Mouse (Mus musculus) forebrain, embryonic 14.5 days (tissue): Measurements from ENCODE around the gene Ahcyl2. TPM values are rescaled to one million over a fixed set of nuclear protein-coding genes. Genes with fewer than 3 reads are reported as not detected.
A peak's percentile ranks its signal among the peaks of the same experiment; 100 is the strongest.

Experiments used
- ATAC-seq: fragments of 200-750 bp; cut with Nextera tagmentation; 2 replicates; pipeline ENCODE4 v1.8.0; 2017; ENCODE audit warnings: mild to moderate bottlenecking, moderate library complexity
- DNase-seq: peaks from one replicate; pipeline ENCODE4 v3.0.0-alpha.2; 2015; ENCODE audit warnings: low spot score
- H3K27ac ChIP-seq: fragments of 300-500 bp; sonication (generic); 2 replicates; pipeline ENCODE4 v1.5.1; 2014; ENCODE audit warnings: low read depth, mild to moderate bottlenecking, control low read depth, low read length, moderate library complexity
- H3K27me3 ChIP-seq: fragments of 300-500 bp; sonication (generic); replicated peaks from 2 replicates; pipeline ENCODE4 v1.6.1; 2014; ENCODE audit warnings: low read length, control low read depth, mixed read lengths; ENCODE audit not compliant: control insufficient read depth, insufficient read depth
- H3K36me3 ChIP-seq: fragments of 300-500 bp; sonication (generic); 2 replicates; pipeline ENCODE4 v1.6.1; 2014; ENCODE audit warnings: low read length, control low read depth; ENCODE audit not compliant: control insufficient read depth, insufficient read depth
- H3K4me1 ChIP-seq: fragments of 300-500 bp; sonication (generic); 2 replicates; pipeline ENCODE4 v1.6.1; 2014; ENCODE audit warnings: antibody characterized with exemption, low read length, control low read depth; ENCODE audit not compliant: control insufficient read depth, insufficient read depth
- H3K4me2 ChIP-seq: fragments of 300-500 bp; sonication (generic); 2 replicates; pipeline ENCODE4 v1.6.1; 2014; ENCODE audit warnings: mild to moderate bottlenecking, control low read depth, low read length
- H3K4me3 ChIP-seq: fragments of 300-500 bp; sonication (generic); 2 replicates; pipeline ENCODE4 v1.5.1; 2014; ENCODE audit warnings: low read depth, low read length, control low read depth
- H3K9ac ChIP-seq: fragments of 300-500 bp; sonication (generic); 2 replicates; pipeline ENCODE4 v1.6.1; 2014; ENCODE audit warnings: mild to moderate bottlenecking, low read length, control low read depth, moderate library complexity
- H3K9me3 ChIP-seq: fragments of 300-500 bp; sonication (generic); replicated peaks from 2 replicates; pipeline ENCODE4 v1.6.1; 2016; ENCODE audit warnings: low read length, control low read depth, mixed read lengths; ENCODE audit not compliant: control insufficient read depth
- WGBS: fragments of 180-500 bp; shearing (Covaris S2); extraction: QIAGEN DNeasy Blood & Tissue Kit; methylation state at CpG from one replicate; pipeline ENCODE4 v1.1.7; 2014; 5-methylcytosine and 5-hydroxymethylcytosine counted together
- polyA plus RNA-seq: library from polyadenylated mRNA; unstranded; fragments of >200 nt; fragmentation: Nextera tagmentation; extraction: Ambion mirVana; gene quantifications from 2 replicates; pipeline ENCODE4 v1.2.1, GENCODE M21; 2014

Gene Ahcyl2
- polyA plus RNA-seq, 1 experiment from 2014 or later = 8.6 TPM

DNA sequence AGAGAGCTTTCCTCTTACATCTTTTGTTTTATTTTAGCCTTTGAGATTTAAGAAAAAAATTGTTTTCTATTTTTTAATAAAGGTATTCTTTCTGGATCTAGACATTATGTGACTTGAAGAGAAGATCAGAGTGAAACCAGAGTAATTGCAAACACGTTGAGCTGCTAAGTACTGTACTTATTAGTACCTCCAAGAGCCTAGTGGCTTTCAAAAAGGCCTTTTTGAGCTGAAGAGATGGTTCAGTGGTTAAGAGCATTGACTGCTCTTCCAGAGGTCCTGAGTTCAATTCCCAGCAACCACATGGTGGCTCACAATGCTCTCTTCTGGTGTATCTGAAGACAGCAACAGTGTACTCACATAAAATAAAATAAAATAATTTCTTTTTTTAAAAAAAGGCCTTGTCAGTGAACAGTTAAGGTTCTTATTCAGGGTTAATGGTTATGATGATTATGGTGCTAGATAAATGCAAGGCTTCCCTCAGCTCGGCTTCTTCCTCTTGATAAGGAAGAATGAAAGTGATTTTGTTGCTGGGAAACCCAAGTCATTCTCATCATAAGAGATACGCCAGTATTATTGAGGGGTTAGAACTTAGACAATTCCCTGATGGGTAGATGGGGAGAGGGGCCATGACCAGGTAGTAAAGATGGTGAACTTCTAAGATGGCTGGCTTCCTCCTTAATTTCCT, 22.3 kb downstream of the Ahcyl2 start:
- Histone ChIP-seq H3K27ac (no peak overlapping the region), H3K4me3 (no peak overlapping the region), H3K27me3 (no peaks in the 10 kb centered on the region), H3K9me3 (no peaks in the 10 kb centered on the region), H3K4me2 (no peak overlapping the region), H3K9ac (no peak overlapping the region), H3K36me3 (no peaks in the 10 kb centered on the region), H3K4me1 (peaks cover 6% of the 10 kb centered on the region; the same call in 1 of the 2 replicates)
- DNase-seq (no peak), ATAC-seq (no peak)
- 86% methylated on average over 3 of the region's 3 CpGs for WGBS

DNA sequence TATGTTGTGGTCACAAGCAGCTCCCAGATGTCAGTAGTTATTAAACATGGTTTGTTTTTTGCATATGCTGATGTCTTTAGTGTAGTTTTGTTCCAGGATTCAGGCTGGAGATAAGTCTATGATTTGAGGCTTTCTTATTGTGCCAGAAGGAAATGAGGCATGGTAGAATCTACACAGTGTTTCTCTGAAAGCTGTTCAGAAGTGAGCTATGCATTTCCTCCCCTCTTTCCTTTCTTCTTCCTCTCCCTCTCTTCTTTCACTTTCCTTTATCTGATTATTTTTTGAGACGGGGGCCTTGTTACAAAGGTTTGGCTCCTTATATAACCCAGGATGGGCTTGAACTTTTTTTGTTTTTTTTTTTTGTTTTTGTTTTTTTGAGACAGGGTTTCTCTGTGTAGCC, 25.7 kb downstream of the Ahcyl2 start:
- DNase-seq = no peak
- no peaks in the 10 kb centered on the region for H3K27me3 ChIP-seq
- 74% methylated on average over 1 of the region's 1 CpGs for WGBS
- no peak overlapping the region for H3K27ac ChIP-seq
- H3K4me3 ChIP-seq = no peak overlapping the region
- no peaks in the 10 kb centered on the region for H3K36me3 ChIP-seq
- no peak for ATAC-seq
- no peak overlapping the region for H3K9ac ChIP-seq
- H3K9me3 ChIP-seq = no peaks in the 10 kb centered on the region
- peaks cover 6% of the 10 kb centered on the region; the same call in 1 of the 2 replicates for H3K4me1 ChIP-seq
- H3K4me2 ChIP-seq = no peak overlapping the region

DNA sequence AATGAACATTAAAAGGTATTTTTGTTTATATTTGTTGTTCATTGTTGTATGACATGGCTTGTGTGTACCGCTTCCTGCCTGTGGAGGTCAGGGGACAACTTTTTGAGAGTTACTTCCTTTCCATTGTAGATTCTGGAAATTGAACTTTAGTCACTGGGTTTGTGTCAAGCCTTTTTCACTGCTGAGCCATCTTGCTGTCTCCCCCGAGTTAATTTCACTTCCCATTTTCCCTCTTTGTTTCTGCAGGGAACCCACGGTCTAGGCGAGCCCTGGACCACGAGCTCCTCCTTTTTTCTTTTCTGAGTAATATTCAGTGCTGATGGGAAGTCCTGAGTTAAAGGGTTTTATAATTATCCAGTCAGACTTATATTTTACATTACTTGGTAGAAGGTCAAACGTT, 26.8 kb downstream of the Ahcyl2 start:
- H3K36me3 ChIP-seq = no peaks in the 10 kb centered on the region
- no peak overlapping the region for H3K9ac ChIP-seq
- WGBS = 89% methylated on average over 6 of the region's 6 CpGs
- ATAC-seq = no peak
- DNase-seq = no peak
- no peak overlapping the region for H3K4me2 ChIP-seq
- no peaks in the 10 kb centered on the region for H3K9me3 ChIP-seq
- H3K4me3 ChIP-seq = no peak overlapping the region
- no peaks in the 10 kb centered on the region; the same call in 1 of the 2 replicates for H3K4me1 ChIP-seq
- H3K27me3 ChIP-seq = no peaks in the 10 kb centered on the region
- H3K27ac ChIP-seq = no peak overlapping the region

DNA sequence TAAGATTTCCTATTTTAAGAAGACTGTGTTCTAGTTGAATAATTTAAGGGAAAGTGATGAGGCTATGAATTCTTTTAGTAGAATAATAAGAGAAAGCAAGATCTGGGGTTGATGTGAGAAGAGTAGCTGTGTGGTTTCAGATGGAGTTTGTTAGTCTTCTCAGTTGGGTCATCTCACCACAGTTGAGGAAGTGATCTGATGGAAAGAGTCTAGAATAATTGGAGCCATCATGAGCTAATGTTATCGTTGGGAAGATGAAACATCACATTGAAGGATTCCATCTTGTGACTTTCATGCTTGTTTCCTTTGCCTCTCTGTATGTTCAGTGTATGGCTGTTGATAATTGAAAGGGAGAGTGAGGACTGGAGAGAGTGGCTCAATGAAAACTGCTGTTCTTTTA, 35.2 kb downstream of the Ahcyl2 start:
- H3K36me3 ChIP-seq = no peaks in the 10 kb centered on the region
- H3K4me3 ChIP-seq = no peak overlapping the region
- ATAC-seq (no peak), DNase-seq (no peak)
- WGBS = 88% methylated on average over 1 of the region's 1 CpGs
- no peak overlapping the region for H3K27ac ChIP-seq
- no peaks in the 10 kb centered on the region for H3K27me3 ChIP-seq
- H3K4me2 ChIP-seq = no peak overlapping the region
- no peaks in the 10 kb centered on the region for H3K4me1 ChIP-seq
- H3K9ac ChIP-seq = no peak overlapping the region
- no peaks in the 10 kb centered on the region for H3K9me3 ChIP-seq

DNA sequence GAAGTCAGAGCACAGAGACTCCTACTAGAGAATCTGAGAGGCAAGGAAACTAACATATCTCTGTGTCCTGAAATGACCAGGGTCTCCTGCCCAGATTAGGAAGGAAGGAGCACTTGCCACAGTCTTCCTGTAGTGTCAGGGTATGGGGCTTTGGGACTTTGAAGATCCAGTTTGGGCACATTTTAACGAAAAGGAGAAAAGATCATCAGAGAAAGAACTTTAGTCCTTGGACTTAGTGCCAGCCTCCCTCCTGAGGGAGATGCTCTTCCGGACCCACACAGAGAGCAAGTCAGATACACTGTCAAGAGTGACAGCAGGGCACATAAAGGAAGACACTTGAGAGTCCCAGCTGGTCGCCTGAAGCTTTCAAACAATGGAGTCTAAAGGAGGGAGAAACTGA, 36.2 kb downstream of the Ahcyl2 start:
- Histone ChIP-seq H3K9me3 (no peaks in the 10 kb centered on the region), H3K4me2 (no peak overlapping the region), H3K36me3 (no peaks in the 10 kb centered on the region), H3K27ac (no peak overlapping the region), H3K27me3 (no peaks in the 10 kb centered on the region), H3K9ac (no peak overlapping the region), H3K4me3 (no peak overlapping the region), H3K4me1 (no peaks in the 10 kb centered on the region)
- DNase-seq (no peak), ATAC-seq (no peak)
- 67% methylated on average over 3 of the region's 3 CpGs for WGBS

DNA sequence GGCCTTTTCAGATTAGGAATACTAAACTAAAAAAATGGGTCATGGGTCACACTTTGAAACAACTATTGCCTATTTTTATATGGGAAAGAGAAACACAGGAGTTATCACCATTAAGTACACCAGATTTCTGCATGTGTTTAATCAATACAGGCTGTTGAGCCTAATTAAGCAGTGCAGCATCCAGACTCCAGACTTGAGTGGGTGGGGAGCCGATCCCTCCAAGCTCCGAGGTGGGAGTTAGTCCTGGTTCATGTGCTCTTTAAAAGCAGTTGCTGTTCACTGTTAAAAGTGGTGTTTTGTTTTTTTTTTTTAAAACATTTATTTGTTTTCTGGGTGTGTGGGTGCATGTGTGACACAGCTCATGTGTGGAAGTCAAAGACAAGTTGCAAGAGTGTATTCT, 37.6 kb downstream of the Ahcyl2 start:
- H3K36me3 ChIP-seq = no peaks in the 10 kb centered on the region
- no peaks in the 10 kb centered on the region for H3K27me3 ChIP-seq
- no peaks in the 10 kb centered on the region for H3K9me3 ChIP-seq
- 54% methylated on average over 2 of the region's 2 CpGs for WGBS
- no peaks in the 10 kb centered on the region for H3K4me1 ChIP-seq
- DNase-seq = no peak
- ATAC-seq = no peak
- no peak overlapping the region for H3K27ac ChIP-seq
- no peak overlapping the region for H3K4me2 ChIP-seq
- H3K4me3 ChIP-seq = no peak overlapping the region
- H3K9ac ChIP-seq = no peak overlapping the region

DNA sequence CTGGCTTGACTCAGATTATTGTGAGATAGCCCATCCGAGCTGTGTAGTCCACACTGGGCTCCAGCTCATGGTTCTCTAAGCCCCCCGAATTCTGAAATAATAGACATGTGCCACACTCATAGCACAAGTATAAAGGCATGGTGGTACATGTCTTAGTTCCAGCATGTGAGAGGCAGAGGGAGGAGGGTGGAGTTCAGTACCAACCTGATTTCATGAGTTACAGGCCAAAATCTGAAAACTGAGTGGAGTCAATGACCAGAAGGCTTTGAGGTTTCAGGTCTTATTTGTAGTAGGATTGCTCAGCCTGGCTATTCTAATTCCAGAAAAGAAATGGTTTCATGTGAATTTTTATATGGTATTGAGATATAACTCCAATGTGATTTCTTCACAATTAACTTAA, 44.3 kb downstream of the Ahcyl2 start:
- Histone ChIP-seq H3K4me1 (peaks cover 16% of the 10 kb centered on the region), H3K36me3 (no peaks in the 10 kb centered on the region), H3K27me3 (no peaks in the 10 kb centered on the region), H3K9ac (no peak overlapping the region), H3K27ac (no peak overlapping the region), H3K4me3 (no peak overlapping the region), H3K4me2 (no peak overlapping the region), H3K9me3 (no peaks in the 10 kb centered on the region)
- DNase-seq (no peak), ATAC-seq (no peak)
- WGBS = 78% methylated on average over 2 of the region's 2 CpGs

DNA sequence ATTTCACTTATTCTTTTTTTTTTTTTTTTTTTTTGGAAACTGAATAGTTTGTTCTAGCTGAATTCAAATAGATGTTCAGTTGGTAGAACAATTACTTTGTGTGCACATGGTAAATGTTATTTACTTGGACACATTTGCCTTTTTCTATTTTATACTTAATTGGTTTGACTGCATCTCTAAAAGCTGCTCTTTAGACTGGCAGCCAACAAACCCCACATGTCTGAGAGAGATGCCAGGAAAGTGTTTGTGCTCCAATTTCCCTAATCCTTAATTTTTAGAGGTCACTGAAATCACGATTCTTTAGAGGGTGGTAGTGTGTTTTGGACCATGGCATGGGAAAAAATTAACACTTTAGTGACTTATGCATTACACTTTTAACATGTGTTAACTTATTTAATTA, 44.8 kb downstream of the Ahcyl2 start:
- no peak overlapping the region for H3K9ac ChIP-seq
- DNase-seq = peak; percentile 64
- H3K4me1 ChIP-seq = peaks cover 16% of the 10 kb centered on the region
- H3K27me3 ChIP-seq = no peaks in the 10 kb centered on the region
- 4% methylated on average over 1 of the region's 1 CpGs for WGBS
- H3K4me3 ChIP-seq = no peak overlapping the region
- H3K27ac ChIP-seq = no peak overlapping the region
- no peaks in the 10 kb centered on the region for H3K9me3 ChIP-seq
- no peak for ATAC-seq
- no peaks in the 10 kb centered on the region for H3K36me3 ChIP-seq
- no peak overlapping the region for H3K4me2 ChIP-seq

DNA sequence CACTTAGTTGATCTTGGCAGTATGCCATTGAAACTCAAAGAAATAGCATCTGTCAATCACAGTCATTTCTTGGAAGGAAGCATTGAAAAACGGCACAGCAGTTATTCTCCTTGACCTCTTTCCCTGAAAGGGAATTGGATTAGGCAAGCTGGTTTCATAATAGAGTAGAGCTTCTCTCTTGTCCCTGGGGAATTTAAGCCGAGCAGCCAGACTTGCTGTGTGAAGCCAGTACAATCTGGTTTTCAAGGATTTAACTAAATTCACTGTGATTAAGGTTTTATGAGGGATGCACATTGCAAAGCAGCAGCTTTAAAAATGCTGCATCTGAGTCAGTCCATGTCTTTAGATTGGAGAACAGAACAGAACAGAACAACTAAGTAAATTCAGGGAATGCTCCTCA, 46.8 kb downstream of the Ahcyl2 start:
- WGBS = 2% methylated on average over 2 of the region's 2 CpGs
- Histone ChIP-seq H3K4me1 (peaks cover 16% of the 10 kb centered on the region), H3K27ac (peak overlapping the region; percentile 66; the same call in 1 of the 2 replicates), H3K9me3 (no peaks in the 10 kb centered on the region), H3K27me3 (no peaks in the 10 kb centered on the region), H3K4me2 (no peak overlapping the region), H3K36me3 (no peaks in the 10 kb centered on the region), H3K9ac (0 out of 2 replicates have a peak overlapping the region, but pooled peaks have one; percentile 5), H3K4me3 (no peak overlapping the region)
- DNase-seq = peak; percentile 84
- peak; percentile 77; the same call in 1 of the 2 replicates for ATAC-seq
